Mouse (Mus musculus) right cerebral cortex, postnatal 4 days (tissue): ENCODE measurements around the gene Psmc2.
A peak's percentile ranks its signal among the peaks of the same experiment; 100 is the strongest.

Source experiments
- DNase-seq: peaks from one replicate; pipeline ENCODE4 v3.0.0-alpha.2; 2022

Gene Psmc2

DNA sequence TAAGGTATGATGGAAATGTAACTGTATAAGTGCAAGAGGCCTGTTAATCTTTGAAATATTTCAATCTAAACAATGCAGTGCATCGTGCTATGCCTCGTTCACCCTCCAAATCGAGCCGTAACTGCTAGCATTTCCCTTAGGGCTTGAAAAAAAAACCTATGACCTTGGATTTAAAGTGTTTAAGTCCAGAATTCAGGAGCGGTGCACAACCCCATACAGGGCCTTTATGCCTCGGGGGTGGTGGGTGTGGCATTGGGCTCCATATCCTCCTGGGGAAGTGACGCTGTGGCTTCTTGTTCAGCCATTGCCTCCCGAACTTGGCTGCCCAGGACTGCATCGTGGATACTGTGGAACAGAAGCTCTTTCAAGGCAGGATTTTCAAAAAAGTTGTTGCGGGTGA is 25.8 kb downstream of the Psmc2 start:
- no peak for DNase-seq

DNA sequence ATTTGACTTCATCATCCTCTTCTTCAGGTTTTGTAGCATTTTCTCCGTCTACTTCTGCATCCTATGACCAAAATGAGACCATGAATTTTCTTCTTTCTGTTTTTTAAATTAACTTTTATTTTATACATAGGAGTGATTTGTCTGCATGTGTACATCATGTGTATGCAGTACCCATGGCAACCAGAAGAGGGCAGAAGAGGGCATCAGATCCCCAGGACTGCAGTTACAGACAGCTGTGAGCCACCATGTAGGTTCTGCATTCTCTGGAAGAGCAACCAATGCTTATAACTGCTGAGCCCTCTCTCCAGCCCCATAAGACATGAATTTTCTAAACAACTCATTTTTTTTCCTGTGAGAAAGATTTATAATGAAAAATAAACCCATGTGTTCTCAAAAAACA is 28.9 kb downstream of the Psmc2 start:
- DNase-seq, result peak; percentile 66

DNA sequence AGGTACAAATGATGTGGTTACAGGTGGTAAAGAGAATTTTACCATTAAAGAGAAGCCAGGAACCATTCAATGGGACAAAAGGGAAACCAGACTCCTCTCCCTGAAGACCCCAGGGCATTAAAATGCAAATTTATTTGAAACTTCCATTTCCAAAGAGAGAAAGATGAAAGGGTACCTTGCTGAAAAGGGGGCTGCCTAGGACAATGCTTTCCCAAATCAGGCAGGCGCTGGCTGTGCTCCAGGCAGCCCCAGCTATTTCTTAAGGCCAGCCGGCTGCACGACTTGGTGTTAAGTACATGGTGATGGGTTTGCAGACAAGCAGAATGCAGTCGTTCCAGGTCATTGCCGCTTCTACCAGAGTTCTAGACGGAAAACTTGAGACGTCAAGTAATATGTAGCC is 41.3 kb downstream of the Psmc2 start:
- DNase-seq, result no peak

DNA sequence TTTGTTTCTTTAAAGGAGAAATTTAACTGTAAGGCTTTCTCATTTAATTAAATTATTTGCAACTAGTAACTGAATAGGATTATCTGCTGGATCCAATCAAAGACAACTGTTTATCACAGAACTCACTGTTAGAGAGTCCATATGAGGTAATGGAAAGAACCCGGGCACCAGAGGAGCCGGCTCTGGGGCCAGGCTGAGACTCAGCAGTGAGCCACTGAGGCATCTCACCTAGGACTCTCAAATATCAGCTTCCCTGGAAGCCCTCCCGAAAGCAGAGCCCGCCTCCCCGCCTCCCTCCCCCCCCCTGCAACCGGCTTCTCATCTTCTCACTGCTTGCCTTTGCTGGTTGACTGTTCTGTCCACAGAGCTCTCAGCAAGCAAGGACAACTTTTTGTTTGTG is 42.6 kb downstream of the Psmc2 start:
- no peak for DNase-seq

DNA sequence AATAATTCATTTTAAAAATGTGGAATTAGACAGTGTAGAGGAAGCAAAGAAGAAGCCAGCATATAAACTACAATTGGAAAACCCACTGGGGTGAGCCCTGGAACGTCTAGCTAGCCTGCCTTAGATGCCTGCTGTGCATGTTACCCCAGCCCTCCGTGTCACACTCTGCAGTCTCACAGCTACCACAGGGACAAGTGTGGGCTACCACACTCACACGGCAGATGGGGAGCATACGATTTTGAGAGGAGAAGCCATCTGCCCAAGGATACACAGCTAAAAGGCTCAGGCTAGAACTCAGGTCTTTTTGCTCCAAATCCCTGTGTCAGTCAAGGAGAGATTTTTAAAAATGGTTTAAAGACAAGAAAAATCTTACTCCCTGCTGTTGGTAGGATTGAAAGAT is 43.8 kb downstream of the Psmc2 start:
- DNase-seq, result peak; percentile 7

DNA sequence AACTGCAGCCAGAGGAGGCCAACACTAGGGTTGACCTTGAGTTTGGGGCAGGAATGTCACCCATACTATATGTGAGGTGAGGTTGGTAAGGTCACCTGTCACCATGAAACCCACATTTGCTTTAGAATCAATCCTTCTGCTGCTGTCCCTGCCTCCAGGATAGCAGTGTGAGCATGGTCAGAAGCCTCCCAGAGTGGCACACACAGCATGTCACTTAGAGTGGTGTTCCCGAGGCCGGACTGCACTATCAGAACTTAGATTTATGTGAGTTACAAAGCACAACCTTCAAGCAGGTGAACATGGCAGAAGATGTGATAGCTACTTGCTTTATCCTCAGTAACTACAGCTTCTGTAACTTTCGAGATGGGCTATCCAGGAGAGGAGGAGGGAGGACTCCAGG is 46.7 kb downstream of the Psmc2 start:
- DNase-seq, result no peak

DNA sequence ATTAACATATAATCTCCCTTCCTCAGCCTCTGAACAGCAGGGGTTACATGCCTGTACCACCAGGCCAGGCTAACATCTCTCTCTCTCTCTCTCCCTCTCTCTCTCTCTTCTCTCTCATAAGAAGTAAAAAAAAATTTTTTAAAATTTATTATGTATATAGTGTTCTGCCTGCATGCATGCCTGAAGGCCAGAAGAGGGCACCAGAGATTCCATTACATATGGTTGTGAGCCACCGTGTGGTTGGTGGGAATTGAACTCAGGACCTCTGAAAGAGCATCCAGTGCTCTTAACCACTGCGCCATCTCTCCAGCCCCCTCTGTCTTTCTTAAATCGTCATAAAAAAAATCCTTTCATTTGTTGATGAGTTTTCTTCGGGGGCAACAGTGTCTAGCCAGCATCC is 59.6 kb downstream of the Psmc2 start:
- no peak for DNase-seq

DNA sequence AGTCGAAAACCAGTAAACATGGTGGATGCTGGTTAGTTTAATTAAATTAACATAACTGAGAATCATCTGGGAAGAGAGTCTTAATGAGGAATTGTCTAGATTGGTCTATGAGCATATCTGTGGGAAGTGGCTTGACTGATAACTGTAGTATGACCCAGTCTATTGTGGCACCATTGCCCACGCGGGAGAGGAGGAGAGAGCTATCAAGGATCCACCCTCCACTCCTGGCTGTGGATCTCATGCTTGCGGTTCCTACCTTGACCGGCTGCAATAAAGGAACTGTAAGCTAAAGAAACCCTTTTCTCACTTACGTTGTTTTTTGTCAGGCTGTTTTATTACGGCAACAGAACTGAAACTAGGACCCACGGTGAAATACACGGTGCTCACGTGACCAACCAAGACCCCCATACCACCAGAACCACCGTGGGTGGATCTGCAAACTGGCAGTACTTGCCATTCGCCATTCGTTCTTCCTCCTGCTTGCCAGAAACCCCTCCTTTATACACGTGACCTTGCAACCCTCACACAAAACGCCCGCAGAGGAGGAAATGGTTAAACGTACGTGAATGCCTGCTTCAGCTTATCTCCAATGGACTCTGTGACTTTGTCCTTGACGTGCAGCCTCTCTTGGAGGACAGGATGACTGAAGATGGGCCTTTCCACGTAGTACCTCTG is 61.7 kb downstream of the Psmc2 start:
- DNase-seq, result no peak

DNA sequence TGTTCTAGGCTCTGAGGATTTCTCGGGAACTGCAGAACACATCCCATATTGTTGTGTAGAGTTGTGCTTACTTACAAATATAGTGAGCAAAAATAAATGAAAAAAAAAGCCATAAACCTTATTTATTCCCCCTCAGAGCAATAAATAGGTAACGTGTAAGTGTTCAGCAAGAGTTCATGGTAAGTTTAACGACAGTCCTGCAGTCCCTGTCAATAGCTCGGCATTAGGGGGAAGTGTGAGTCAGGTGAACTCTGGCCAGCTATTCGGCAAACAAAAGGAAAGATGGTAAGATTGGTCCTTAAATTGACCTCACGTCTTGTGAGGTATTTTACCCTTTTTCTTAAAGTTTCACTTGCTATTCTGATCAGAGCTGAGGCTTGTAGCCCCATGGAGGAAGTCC is 62.4 kb downstream of the Psmc2 start:
- DNase-seq, result no peak

DNA sequence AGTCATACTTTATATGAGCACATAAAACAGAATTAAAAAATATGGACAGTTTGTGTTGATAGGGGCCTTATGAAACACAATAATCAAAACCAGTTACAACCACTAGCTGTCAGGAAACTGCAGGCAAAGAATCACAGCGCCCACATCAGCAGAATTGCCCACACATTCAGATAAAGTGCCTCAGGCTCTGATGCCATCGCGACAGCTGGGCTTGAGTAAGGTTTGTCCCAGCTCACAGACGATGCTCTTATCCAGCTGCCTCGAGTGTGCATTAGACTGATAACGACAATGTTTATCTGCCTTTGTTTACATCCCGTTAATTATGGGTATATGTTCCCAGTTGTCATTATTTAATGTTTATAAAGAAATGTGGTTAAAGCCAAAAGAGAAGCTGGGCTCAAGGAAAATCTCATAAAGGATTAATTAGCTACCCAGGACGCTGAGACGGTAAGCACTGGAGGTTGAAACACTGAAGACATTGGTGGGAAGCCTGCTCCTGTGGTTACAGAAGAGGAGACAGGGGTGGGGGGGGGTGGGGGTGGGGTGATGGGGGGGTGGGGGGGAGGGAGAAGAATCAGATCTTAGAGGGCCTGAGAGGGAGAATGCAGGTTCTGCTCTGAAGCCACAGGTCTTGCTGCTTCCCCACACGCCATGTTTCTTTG is 66.7 kb downstream of the Psmc2 start:
- DNase-seq, result no peak
